Mouse (Mus musculus): Measurements from ENCODE around the gene Ogfod3. TPM values are rescaled to one million over a fixed set of nuclear protein-coding genes. Genes with fewer than 3 reads are reported as not detected.

Gene Ogfod3
- total RNA-seq (2021) (10 to 100 TPM; 15.8 to 19.8 TPM), polyA plus RNA-seq (2012; rRNA removed) (12.5 and 15.8 TPM in 2 replicates)
- long read RNA-seq, transcript Ogfod3-201 (9 exons, 1,308 nt), result major isoform, 21 of 22 reads
- long read RNA-seq, partial matches to known transcripts, result 0 of 22 reads
- long read RNA-seq, other reads (novel, unspliced or antisense), result 1 of 22 reads

DNA sequence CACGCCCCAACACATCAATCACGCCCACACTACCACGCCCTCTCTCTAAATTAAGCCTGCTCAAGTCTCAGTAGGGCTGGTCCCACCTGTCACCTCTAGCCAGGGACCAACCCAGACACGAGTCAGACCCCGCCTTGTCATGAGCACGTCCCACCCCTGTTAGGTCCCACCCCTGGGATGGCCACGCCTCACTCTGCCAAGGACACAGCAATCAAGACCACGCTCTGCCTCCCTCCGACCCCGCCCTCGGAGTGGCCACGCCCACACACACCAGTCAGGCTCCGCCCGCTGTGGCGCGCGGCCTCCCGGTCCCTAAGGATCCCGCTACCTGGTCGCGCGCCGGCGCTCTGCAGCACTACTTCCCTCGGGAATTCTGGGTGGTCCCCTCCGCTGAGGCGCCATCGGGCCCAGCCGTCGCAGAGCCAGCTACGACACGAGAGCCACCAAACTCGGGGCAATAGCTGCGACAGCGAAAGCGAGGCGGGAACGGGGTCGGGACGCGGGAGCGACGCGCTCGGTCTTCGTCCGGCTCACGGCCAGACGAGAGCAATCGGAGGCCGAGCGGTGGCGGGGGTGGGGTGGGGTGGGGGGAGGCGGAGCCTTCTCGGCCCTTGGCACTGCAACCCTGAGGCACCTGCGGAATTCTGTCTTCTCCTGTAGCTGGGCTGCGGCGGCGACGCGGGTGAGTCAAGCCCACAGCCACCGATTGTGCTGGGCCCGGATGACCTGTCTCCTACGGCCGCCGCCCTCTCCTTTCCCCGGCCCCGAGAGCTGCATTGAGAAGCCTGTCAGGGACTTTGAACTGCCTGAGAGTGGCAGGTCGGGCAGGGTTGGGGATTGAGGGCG is at the start of gene Ogfod3, which contains the start of gene Hexdc:
Gene Ogfod3 (minus strand): TSS at position 551 of the 846 bp plus-strand sequence.
Gene Hexdc (plus strand): TSS at position 273 of the 846 bp plus-strand sequence.
- H3K36me3 ChIP-seq (ENCODE audit: control insufficient read depth, insufficient read depth, low read length), result no peaks in the 10 kb centered on the region
- intact Hi-C loops (cut with DNase I), result loop anchor here (5.0 kb wide), 1 partner anchor 142 kb away; the partner anchor contains the start of gene Sectm1b
- under 1% methylated on average over 70 of the region's 70 CpGs for WGBS
- H3K79me2 ChIP-seq (replicated peaks; ENCODE audit: control insufficient read depth, insufficient read depth, low read length), result no peaks in the 10 kb centered on the region
- DNase-seq, result peak; percentile 94 to 95
- H3K27me3 ChIP-seq (ENCODE audit: control insufficient read depth, insufficient read depth, low read length), result no peaks in the 10 kb centered on the region
- no peaks in the 10 kb centered on the region; the same call in 1 of the 2 replicates for H3K4me1 ChIP-seq (ENCODE audit: control insufficient read depth, insufficient read depth, low read length)
- TF ChIP-seq EP300 (IDR thresholded peaks at IDR 0.05; ENCODE audit: insufficient read depth, low read depth, low read length), result 0 out of 2 replicates have a peak, but pooled peaks have one; percentile 8
- no peak for TF ChIP-seq CTCF (IDR thresholded peaks at IDR 0.05)
- peak; percentile 65; the same call in 1 of the 2 replicates for TF ChIP-seq POLR2A (IDR thresholded peaks at IDR 0.05; ENCODE audit: insufficient read depth, low read depth, low read length)
- H3K4me3 ChIP-seq, result peak within 1 kb of the TSS; percentile 72
- H3K27ac ChIP-seq, result peak within 1 kb of the TSS; percentile 83
- H3K9ac ChIP-seq (ENCODE audit: low read depth, low read length), result peak within 1 kb of the TSS; percentile 88

DNA sequence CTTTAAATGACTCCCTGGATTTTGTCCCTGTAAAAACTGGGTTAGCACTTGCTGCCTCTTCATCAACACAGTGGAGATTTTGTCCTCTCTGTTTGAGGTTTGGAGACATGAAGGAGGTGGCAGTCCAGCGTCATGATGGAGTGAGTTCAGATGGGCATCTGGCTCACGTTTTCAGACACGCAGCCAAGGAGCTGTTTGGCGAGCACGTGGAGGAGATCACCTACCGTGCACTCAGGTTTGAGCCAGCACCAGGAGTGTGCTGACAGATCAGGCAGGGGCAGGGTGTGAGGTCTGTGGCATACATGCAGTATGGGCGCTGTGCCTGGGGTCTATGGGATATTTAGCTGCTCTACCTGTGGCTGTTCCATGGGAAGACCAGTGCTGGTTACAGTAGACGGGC is 45.7 kb upstream of the Ogfod3 start:
- H3K27ac ChIP-seq, result no peak overlapping the region
- 76% methylated on average over 8 of the region's 8 CpGs for WGBS
- H3K9ac ChIP-seq (ENCODE audit: low read depth, low read length), result no peak overlapping the region
- intact Hi-C loops (cut with DNase I), result no loop called here
- no peaks in the 10 kb centered on the region for H3K27me3 ChIP-seq (ENCODE audit: control insufficient read depth, insufficient read depth, low read length)
- no peak overlapping the region for H3K4me3 ChIP-seq
- no peaks in the 10 kb centered on the region for H3K36me3 ChIP-seq (ENCODE audit: control insufficient read depth, insufficient read depth, low read length)
- no peaks in the 10 kb centered on the region for H3K79me2 ChIP-seq (replicated peaks; ENCODE audit: control insufficient read depth, insufficient read depth, low read length)
- TF ChIP-seq EP300 (IDR thresholded peaks at IDR 0.05; ENCODE audit: insufficient read depth, low read depth, low read length) (no peak), POLR2A (IDR thresholded peaks at IDR 0.05; ENCODE audit: insufficient read depth, low read depth, low read length) (no peak), CTCF (IDR thresholded peaks at IDR 0.05) (no peak)
- DNase-seq, result no peak
- H3K4me1 ChIP-seq (ENCODE audit: control insufficient read depth, insufficient read depth, low read length), result no peaks in the 10 kb centered on the region

DNA sequence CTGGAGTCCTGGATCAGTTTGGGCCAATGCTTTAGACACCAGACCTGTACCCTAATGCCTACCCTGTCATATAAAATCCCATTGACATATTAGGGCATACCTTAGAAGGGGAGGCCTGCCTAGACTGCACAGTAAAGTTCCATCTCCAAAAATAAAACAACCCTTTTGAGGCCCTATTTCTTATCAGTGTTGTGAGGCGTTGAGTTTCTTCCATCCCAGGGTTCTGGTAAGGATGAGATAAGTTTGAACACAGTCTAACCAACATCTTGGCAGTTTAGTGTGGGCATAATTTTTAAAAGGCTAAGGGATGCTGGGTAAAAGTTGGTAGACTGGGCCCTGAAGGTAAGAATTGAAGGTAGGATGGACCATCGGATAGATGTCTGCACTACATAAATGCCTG is 35.2 kb upstream of the Ogfod3 start:
- Histone ChIP-seq H3K9ac (ENCODE audit: low read depth, low read length) (no peak overlapping the region), H3K36me3 (ENCODE audit: control insufficient read depth, insufficient read depth, low read length) (peaks cover 27% of the 10 kb centered on the region), H3K79me2 (replicated peaks; ENCODE audit: control insufficient read depth, insufficient read depth, low read length) (peaks cover 1% of the 10 kb centered on the region; the same call in 1 of the 2 replicates), H3K4me3 (no peak overlapping the region), H3K27ac (no peak overlapping the region), H3K27me3 (ENCODE audit: control insufficient read depth, insufficient read depth, low read length) (no peaks in the 10 kb centered on the region), H3K4me1 (ENCODE audit: control insufficient read depth, insufficient read depth, low read length) (peaks cover 4% of the 10 kb centered on the region)
- no peak for DNase-seq
- intact Hi-C loops (cut with DNase I), result loop anchor here (2.0 kb wide), 1 partner anchor 19 kb away; the partner anchor contains the start of gene Foxk2
- 58% methylated on average over 2 of the region's 2 CpGs for WGBS
- no peak for TF ChIP-seq CTCF (IDR thresholded peaks at IDR 0.05)

DNA sequence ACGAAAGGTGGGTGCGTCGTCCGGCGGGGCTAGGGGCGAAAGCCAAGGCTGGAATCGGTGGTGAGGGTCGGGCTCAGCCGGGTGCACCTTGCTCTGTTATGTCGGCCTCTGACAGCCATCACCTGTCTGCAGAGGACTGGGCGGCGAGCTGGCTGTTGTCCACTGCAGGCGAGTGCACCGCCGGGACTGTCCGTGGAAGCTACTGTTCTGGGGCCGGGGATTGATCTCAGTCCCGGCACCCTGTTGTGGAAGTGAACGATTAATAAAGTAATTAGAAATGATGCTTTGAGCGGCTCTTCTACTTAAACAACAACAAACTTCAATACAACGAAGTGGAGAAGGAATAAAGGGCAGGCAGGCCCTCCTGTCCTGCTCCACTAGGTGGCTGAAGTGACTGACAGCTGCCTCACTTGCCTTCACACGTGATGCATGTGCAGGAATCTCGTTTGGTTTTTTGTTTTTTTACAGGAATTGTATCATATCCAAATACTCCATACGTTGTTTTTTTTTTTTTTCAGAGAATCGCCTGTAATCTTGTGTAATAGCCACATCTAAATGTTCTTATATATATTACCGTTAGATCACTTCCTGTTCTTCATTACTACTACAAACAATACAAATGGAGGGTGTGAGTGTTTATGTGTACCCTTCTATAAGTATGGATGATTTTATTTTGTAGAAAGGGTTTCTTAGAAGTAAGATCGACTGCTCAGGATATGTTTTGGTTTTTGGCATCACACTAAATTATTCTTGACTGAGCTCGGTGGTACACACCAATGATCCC is 33.0 kb upstream of the Ogfod3 start:
- intact Hi-C loops (cut with DNase I), result loop anchor here (2.0 kb wide), 1 partner anchor 117 kb away; the partner anchor contains the start of gene Wdr45b
- H3K4me1 ChIP-seq (ENCODE audit: control insufficient read depth, insufficient read depth, low read length), result peaks cover 4% of the 10 kb centered on the region
- H3K27me3 ChIP-seq (ENCODE audit: control insufficient read depth, insufficient read depth, low read length), result no peaks in the 10 kb centered on the region
- H3K9ac ChIP-seq (ENCODE audit: low read depth, low read length), result peak overlapping the region; percentile 90
- peaks cover 18% of the 10 kb centered on the region for H3K36me3 ChIP-seq (ENCODE audit: control insufficient read depth, insufficient read depth, low read length)
- H3K27ac ChIP-seq, result peak overlapping the region; percentile 100
- peak overlapping the region; percentile 69 for H3K4me3 ChIP-seq
- peak; percentile 48 for TF ChIP-seq CTCF (IDR thresholded peaks at IDR 0.05)
- no peak for TF ChIP-seq POLR2A (IDR thresholded peaks at IDR 0.05; ENCODE audit: insufficient read depth, low read depth, low read length)
- no peak for TF ChIP-seq EP300 (IDR thresholded peaks at IDR 0.05; ENCODE audit: insufficient read depth, low read depth, low read length)
- peaks cover 1% of the 10 kb centered on the region; the same call in 1 of the 2 replicates for H3K79me2 ChIP-seq (replicated peaks; ENCODE audit: control insufficient read depth, insufficient read depth, low read length)
- WGBS, result 2% methylated on average over 28 of the region's 28 CpGs
- DNase-seq, result no peak

DNA sequence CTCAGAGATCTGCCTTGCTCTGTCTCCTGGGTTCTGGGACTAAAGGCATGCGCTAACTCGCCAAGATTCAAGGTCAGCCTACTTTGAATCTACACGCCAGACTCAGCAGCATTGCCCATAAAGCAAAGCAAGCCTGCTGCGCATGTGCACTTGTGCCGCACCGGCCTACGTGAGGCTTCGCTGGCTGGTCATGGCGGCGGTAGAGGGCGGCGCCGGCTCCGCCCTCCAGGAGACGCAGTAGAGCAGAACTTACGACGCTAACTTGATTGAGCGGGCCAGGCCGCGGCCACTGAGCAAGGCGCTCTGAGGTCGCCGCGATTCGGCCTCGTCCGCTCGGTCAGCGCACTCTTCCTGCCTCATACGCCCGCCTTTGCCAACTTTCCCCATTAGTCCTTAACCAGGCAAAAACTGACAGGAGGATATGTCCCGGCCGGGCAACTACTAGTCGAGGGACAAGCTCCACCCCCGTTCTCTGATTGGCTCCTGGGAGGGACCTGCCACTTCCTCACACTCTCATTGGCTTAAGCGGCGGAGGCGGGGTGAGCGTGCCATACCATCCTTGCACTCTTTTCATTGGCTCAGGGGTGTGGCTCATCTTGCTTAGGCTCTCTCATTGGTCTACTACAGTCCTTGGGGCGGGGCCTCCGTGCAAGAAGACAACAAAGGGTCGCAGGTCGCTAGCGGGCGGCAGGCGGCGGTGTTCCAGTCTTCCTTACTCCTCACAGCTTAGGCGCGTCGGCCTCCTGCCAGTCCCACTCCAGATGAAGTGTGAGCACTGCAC is 32.2 kb upstream of the Ogfod3 start, which contains the start of gene Narf:
Gene Narf (plus strand): TSS at position 690 of the 781 bp plus-strand sequence.
- TF ChIP-seq EP300 (IDR thresholded peaks at IDR 0.05; ENCODE audit: insufficient read depth, low read depth, low read length) (peak; percentile 73), CTCF (IDR thresholded peaks at IDR 0.05) (peak; percentile 48), POLR2A (IDR thresholded peaks at IDR 0.05; ENCODE audit: insufficient read depth, low read depth, low read length) (peak; percentile 96)
- DNase-seq, result peak; percentile 96 to 99
- peaks cover 4% of the 10 kb centered on the region for H3K4me1 ChIP-seq (ENCODE audit: control insufficient read depth, insufficient read depth, low read length)
- H3K36me3 ChIP-seq (ENCODE audit: control insufficient read depth, insufficient read depth, low read length), result peaks cover 18% of the 10 kb centered on the region
- peaks cover 1% of the 10 kb centered on the region; the same call in 1 of the 2 replicates for H3K79me2 ChIP-seq (replicated peaks; ENCODE audit: control insufficient read depth, insufficient read depth, low read length)
- H3K9ac ChIP-seq (ENCODE audit: low read depth, low read length), result peak within 1 kb of the TSS; percentile 90
- intact Hi-C loops (cut with DNase I), result loop anchor here (2.0 kb wide), 1 partner anchor 118 kb away; the partner anchor contains the start of gene Wdr45b
- whole genome bisulfite sequencing, result under 1% methylated on average over 50 of the region's 50 CpGs
- peak within 1 kb of the TSS; percentile 69 for H3K4me3 ChIP-seq
- peak within 1 kb of the TSS; percentile 100 for H3K27ac ChIP-seq
- no peaks in the 10 kb centered on the region for H3K27me3 ChIP-seq (ENCODE audit: control insufficient read depth, insufficient read depth, low read length)
